24 mouse cellular contexts compared by ENCODE assay signal in the genomic region with DNA sequence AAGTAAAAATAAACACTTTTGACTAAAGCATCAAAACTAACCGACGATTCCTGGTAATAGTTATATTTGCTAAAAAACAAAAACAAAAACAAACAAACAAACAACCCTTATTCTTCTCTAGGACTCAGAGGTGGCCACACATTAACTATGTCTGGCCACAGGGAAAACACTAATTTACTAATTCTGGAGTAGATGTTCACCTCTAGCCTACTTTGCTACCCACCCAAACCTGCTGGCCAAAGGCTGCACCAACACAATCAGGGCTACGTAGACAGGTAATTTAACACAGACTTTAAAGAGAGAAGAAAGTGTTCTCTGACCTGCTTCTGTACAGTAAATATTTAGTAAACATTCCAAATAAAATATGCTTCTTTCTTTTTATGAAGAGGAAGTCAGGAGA.
"Had no signal": no experiment of that assay in that cellular context is flagged by ENCODE, and none has a peak within 500 bp of the region (broad histone marks: within the 10 kb centered on the region; RNA-seq: fewer than 3 reads in every experiment).

No protein-coding gene starts in this region.

- DNase-seq: gastrocnemius, adult 2 months; gastrocnemius, postnatal 10 days; gastrocnemius, postnatal 25 days; heart, adult 18-20 months; heart, postnatal 10 days; heart, postnatal 4 days; liver; liver, embryonic 13.5 days; liver, postnatal 0 days had no signal

- ATAC-seq: forebrain, embryonic 16.5 days; hindbrain, postnatal 0 days; intestine, embryonic 16.5 days; liver, postnatal 0 days had no signal

- H3K9me3 ChIP-seq: heart, embryonic 10.5 days; heart, embryonic 12.5 days; hindbrain, embryonic 12.5 days; limb, embryonic 10.5 days; limb, embryonic 12.5 days; liver, embryonic 13.5 days; liver, embryonic 15.5 days had no signal

- H3K4me1 ChIP-seq: heart, embryonic 10.5 days; heart, embryonic 12.5 days; hindbrain, embryonic 10.5 days; hindbrain, embryonic 12.5 days; limb, embryonic 10.5 days; limb, embryonic 12.5 days; liver, embryonic 13.5 days; liver, embryonic 15.5 days had no signal

- H3K36me3 ChIP-seq: heart, embryonic 10.5 days; heart, embryonic 12.5 days; hindbrain, embryonic 10.5 days; hindbrain, embryonic 12.5 days; limb, embryonic 10.5 days; limb, embryonic 12.5 days; liver, embryonic 13.5 days; liver, embryonic 15.5 days had no signal

- H3K9ac ChIP-seq: heart, embryonic 12.5 days; hindbrain, embryonic 12.5 days; hindbrain, embryonic 14.5 days; limb, embryonic 12.5 days; liver, embryonic 13.5 days; liver, embryonic 15.5 days; liver, postnatal 0 days had no signal

- H3K27me3 ChIP-seq: heart, embryonic 12.5 days; hindbrain, embryonic 12.5 days; limb, embryonic 12.5 days; liver, embryonic 13.5 days; liver, embryonic 15.5 days had no signal

- H3K4me2 ChIP-seq: heart, embryonic 12.5 days; hindbrain, embryonic 12.5 days; hindbrain, embryonic 14.5 days; limb, embryonic 12.5 days; liver, embryonic 11.5 days; liver, embryonic 13.5 days; liver, embryonic 15.5 days had no signal

- H3K4me3 ChIP-seq: gastrocnemius, adult 2 months; heart, embryonic 10.5 days; heart, embryonic 12.5 days; hindbrain, embryonic 10.5 days; hindbrain, embryonic 12.5 days; layer of hippocampus, adult 2 months; left cerebral cortex, adult 2 months; limb, embryonic 10.5 days; limb, embryonic 12.5 days; liver, embryonic 13.5 days; liver, embryonic 15.5 days had no signal

- H3K27ac ChIP-seq: gastrocnemius, adult 2 months; heart, embryonic 10.5 days; hindbrain, embryonic 10.5 days; hindbrain, embryonic 12.5 days; hindbrain, embryonic 14.5 days; hindbrain, postnatal 0 days; kidney, postnatal 0 days; layer of hippocampus, adult 2 months; left cerebral cortex, adult 2 months; limb, embryonic 10.5 days; limb, embryonic 12.5 days; liver, embryonic 13.5 days; liver, embryonic 15.5 days had no signal
